Comparison of ENCODE assay signal across 9 mouse cellular contexts in genomic region chr9:9083441-9083840, GRCm38 (mm10).
DNase-seq lines count a peak whose midpoint lies in the region; ATAC-seq and TF ChIP-seq lines count a peak whose summit lies in the region.
"Had no signal": no experiment of that assay in that cellular context is flagged by ENCODE, and none has a peak within 500 bp of the region (broad histone marks: within the 10 kb centered on the region; RNA-seq: fewer than 3 reads in every experiment).

No protein-coding gene starts in this region.

- H3K9me3 ChIP-seq in intestine, postnatal 0 days (ENCODE audit: control insufficient read depth), result no peaks in the 10 kb centered on the region

- ATAC-seq in frontal cortex, adult (ENCODE audit: low TSS enrichment), result peak; percentile 65
- ATAC-seq in intestine, postnatal 0 days, result peak; percentile 67

- no peak for DNase-seq in frontal cortex, postnatal 14 days (ENCODE audit: low spot score in 2 of 2)
- DNase-seq in ovary, postnatal 36 days (ENCODE audit: low spot score), result peak; percentile 17
- DNase-seq in ovary, postnatal 14 days (ENCODE audit: low spot score), result no peak
- DNase-seq in layer of hippocampus, postnatal 36 days, result no peak
- no peak for DNase-seq in left cerebral cortex, adult 9 months (ENCODE audit: low spot score in 2 of 2)

- H3K4me2 ChIP-seq in intestine, postnatal 0 days (replicated peaks; ENCODE audit: low read depth), result no peak overlapping the region

- H3K9ac ChIP-seq in intestine, postnatal 0 days (ENCODE audit: low read depth, low read length), result no peak overlapping the region

- H3K4me1 ChIP-seq in intestine, postnatal 0 days (replicated peaks; ENCODE audit: control insufficient read depth, insufficient read depth, low read length), result no peaks in the 10 kb centered on the region
- H3K4me1 ChIP-seq in small intestine, adult 2 months (ENCODE audit: control insufficient read depth, insufficient read depth, insufficient read length, low read length), result peaks cover 8% of the 10 kb centered on the region; the same call in 1 of the 2 replicates

- TF ChIP-seq CTCF in intestine, postnatal 0 days (IDR thresholded peaks at IDR 0.05; ENCODE audit: low read depth), result peak; percentile 71
- peak; percentile 26; the same call in 1 of the 2 replicates for TF ChIP-seq CTCF in small intestine, adult 2 months (IDR thresholded peaks at IDR 0.05; ENCODE audit: extremely low read depth, insufficient read length, insufficient replicate concordance, low read depth, low read length)

- no peak for TF ChIP-seq POLR2A in small intestine, adult 2 months (IDR thresholded peaks at IDR 0.05; ENCODE audit: low read depth, low read length)

- WGBS in intestine, postnatal 0 days, result 54% methylated on average over 2 of the region's 2 CpGs
- 31% methylated on average over 2 of the region's 2 CpGs for WGBS in small intestine, adult 2 months

- no peaks in the 10 kb centered on the region for H3K27me3 ChIP-seq in intestine, postnatal 0 days (replicated peaks; ENCODE audit: control insufficient read depth, insufficient read depth, low read length)
- no peaks in the 10 kb centered on the region for H3K27me3 ChIP-seq in small intestine, adult 2 months (ENCODE audit: control insufficient read depth, insufficient read depth, low read length)
- H3K27me3 ChIP-seq: CH12.LX had no signal

- H3K27ac ChIP-seq in intestine, postnatal 0 days (ENCODE audit: low read depth, low read length), result no peak overlapping the region
- no peak overlapping the region for H3K27ac ChIP-seq in small intestine, adult 2 months (ENCODE audit: insufficient read depth, low read depth, low read length)

- H3K36me3 ChIP-seq in intestine, postnatal 0 days (ENCODE audit: control insufficient read depth, insufficient read depth), result no peaks in the 10 kb centered on the region
- no peaks in the 10 kb centered on the region for H3K36me3 ChIP-seq in small intestine, adult 2 months (ENCODE audit: control insufficient read depth, insufficient read depth, low read length)

- no peak overlapping the region for H3K4me3 ChIP-seq in intestine, postnatal 0 days (ENCODE audit: low read depth, low read length)
- no peak overlapping the region for H3K4me3 ChIP-seq in small intestine, adult 2 months (ENCODE audit: low read depth, low read length)
